ENCODE assay signal across 2 mouse cellular contexts in the genomic region with DNA sequence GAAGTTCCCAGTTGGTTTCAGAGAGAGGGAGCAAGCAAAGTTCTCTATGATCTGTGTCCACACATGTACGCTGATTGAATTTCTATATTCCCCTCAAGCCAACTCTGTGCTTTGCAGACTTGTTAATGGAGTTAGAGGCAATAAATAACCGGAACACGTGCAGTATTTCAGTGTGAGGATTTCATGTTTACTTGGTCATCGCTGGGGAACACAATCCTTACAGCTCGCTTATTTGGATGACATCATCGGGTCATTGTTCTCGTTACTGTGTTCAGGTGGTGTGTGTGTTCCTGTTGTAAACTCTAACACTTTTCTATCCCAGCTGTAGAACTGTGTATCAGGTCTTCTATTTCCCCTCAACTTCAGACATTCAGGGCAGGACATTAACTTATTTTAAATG.
TF ChIP-seq lines count a peak whose summit lies in the region.

No protein-coding gene starts in this region.

TF ChIP-seq in CH12.LX, 34 proteins besides CTCF, POLR2A, EP300 and RAD21:
- no peak for TF ChIP-seq USF2 (conservative IDR thresholded peaks at IDR 0.05; ENCODE audit: low read depth, low read length)
- no peak for TF ChIP-seq GABPA (IDR thresholded peaks at IDR 0.05; ENCODE audit: insufficient replicate concordance, low read depth, low read length)
- TF ChIP-seq ZNF384 (IDR thresholded peaks at IDR 0.05; ENCODE audit: low read depth, low read length): no peak
- no peak for TF ChIP-seq IRF4 (IDR thresholded peaks at IDR 0.05; ENCODE audit: low read depth, low read length)

TF ChIP-seq in MEL, 35 proteins besides CTCF, POLR2A, EP300 and RAD21:
- TF ChIP-seq ETS1 (IDR thresholded peaks at IDR 0.05; ENCODE audit: low read depth, low read length): no peak
- TF ChIP-seq ZMIZ1 (IDR thresholded peaks at IDR 0.05; ENCODE audit: low read depth, low read length): no peak
- TF ChIP-seq GABPA (IDR thresholded peaks at IDR 0.05; ENCODE audit: low read depth, low read length): no peak
- TF ChIP-seq SMC3 (IDR thresholded peaks at IDR 0.05; ENCODE audit: low read depth, low read length): no peak
TF ChIP-seq in MEL: peak in this region for 0.
